Mouse (Mus musculus) megakaryocyte, embryonic 14.5 days (primary cell): ENCODE results near the gene Dpysl5.

Experiments used
- FLI1 ChIP-seq: IDR thresholded peaks from 2 replicates; pipeline ENCODE4 v1.6.1; 2012; ENCODE audit warnings: low read length, inconsistent platforms, mixed read lengths
- GATA1 ChIP-seq: IDR thresholded peaks from 3 replicates; pipeline ENCODE4 v1.6.1; 2012; ENCODE audit warnings: mixed read lengths, low read length, inconsistent platforms, borderline replicate concordance

DNA sequence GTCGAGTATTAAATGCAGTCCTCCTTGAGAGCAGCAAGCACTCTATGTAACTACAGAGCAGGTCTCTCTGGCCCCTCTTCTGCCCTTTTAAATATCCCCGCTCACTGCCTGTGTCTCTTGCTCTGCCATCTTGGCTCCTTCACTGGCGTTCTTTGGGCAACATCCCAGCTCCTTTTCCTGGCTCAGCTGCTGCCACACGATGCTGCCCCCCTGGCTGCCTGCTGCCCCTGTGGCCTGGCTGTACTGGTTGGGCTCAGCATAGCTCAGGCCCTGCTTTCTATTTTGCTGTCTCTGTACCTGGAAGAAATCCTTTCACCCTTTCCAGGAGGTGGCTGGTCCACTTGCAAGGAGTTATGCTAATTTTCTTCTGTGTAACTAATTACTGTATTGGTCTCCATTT lies 41.8 kb downstream of the Dpysl5 start:
- no peak for TF ChIP-seq GATA1
- TF ChIP-seq FLI1, result no peak
